ENCODE assay signal across 25 mouse cellular contexts in the genomic region with DNA sequence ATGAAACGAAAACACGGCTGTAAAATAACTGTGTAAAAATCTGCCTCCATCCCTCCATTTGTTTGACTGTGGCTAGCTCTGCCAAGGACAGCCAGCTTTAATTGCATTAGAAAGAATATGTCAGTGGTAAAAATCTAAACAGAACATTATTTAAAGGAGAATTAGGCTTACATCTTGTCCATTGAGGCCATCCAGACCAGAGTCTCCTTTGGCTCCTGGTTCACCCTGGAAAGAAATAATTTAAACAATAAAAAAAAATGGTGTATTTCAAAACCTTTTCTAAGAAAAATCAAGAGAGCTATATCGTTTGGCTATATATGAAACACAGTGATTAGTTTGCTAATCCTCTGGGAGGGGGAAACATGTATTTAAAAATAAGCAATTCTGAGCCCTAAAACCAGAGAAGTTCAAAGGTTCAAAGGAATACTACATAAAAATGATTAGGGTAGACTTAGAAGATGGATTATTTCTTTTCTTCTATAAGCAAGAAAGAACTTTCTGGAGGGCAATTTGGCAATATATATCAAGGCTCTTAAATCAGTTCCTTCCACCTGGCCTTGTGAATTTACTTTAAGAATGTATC.
DNase-seq lines count a peak whose midpoint lies in the region; ATAC-seq and TF ChIP-seq lines count a peak whose summit lies in the region.
"Had no signal": no experiment of that assay in that cellular context is flagged by ENCODE, and none has a peak within 500 bp of the region (broad histone marks: within the 10 kb centered on the region; RNA-seq: fewer than 3 reads in every experiment).

No protein-coding gene starts in this region.

- dilution Hi-C loops in CH12.LX (cut with MboI; ENCODE audit: extremely low pct_ligation_motif_present, extremely low pct_unique_long_range_greater_than_20kb, low sequenced_read_pairs): no loop called here

- TF ChIP-seq CTCF in CH12.LX (conservative IDR thresholded peaks at IDR 0.05 in 1 of 2, IDR thresholded peaks at IDR 0.05 in 1 of 2; ENCODE audit: low read depth in 2 of 2, low read length in 2 of 2): no peak

- in situ Hi-C loops in CH12.LX (cut with MboI; ENCODE audit: low pct_ligation_motif_present, low pct_unique_long_range_greater_than_20kb, low sequenced_read_pairs): no loop called here

- no peaks in the 10 kb centered on the region for H3K4me1 ChIP-seq in CH12.LX (ENCODE audit: control insufficient read depth in 1 of 2, insufficient read depth in 2 of 2)
- H3K4me1 ChIP-seq in stomach, embryonic 14.5 days (ENCODE audit: control insufficient read depth, insufficient read depth, low read length): peaks cover 3% of the 10 kb centered on the region; the same call in 1 of the 2 replicates
- H3K4me1 ChIP-seq in stomach, embryonic 16.5 days (ENCODE audit: control insufficient read depth, insufficient read depth, low read length): no peaks in the 10 kb centered on the region
- H3K4me1 ChIP-seq: embryonic facial prominence, embryonic 13.5 days; embryonic facial prominence, embryonic 15.5 days; forebrain, embryonic 10.5 days; forebrain, embryonic 12.5 days had no signal

- no peak overlapping the region for H3K27ac ChIP-seq in CH12.LX (ENCODE audit: insufficient read depth, low read depth)
- H3K27ac ChIP-seq in stomach, embryonic 14.5 days (ENCODE audit: low read length): no peak overlapping the region
- H3K27ac ChIP-seq in stomach, embryonic 16.5 days (ENCODE audit: low read length): no peak overlapping the region
- H3K27ac ChIP-seq: embryonic facial prominence, embryonic 13.5 days; embryonic facial prominence, embryonic 15.5 days; forebrain, embryonic 10.5 days; forebrain, embryonic 12.5 days had no signal

- no peak for TF ChIP-seq EP300 in CH12.LX (IDR thresholded peaks at IDR 0.05; ENCODE audit: low read length)

- peak; percentile 65; the same call in 1 of the 2 replicates for ATAC-seq in stomach, embryonic 14.5 days (ENCODE audit: insufficient number of reproducible peaks, insufficient read depth, low FRiP score, low read depth)
- ATAC-seq in stomach, embryonic 16.5 days (ENCODE audit: insufficient read depth, low FRiP score): peak; percentile 75
- ATAC-seq: activated CD4-positive, CD25-positive, alpha-beta regulatory T cell, adult 4 months; forebrain, embryonic 14.5 days; forebrain, embryonic 16.5 days; Patski had no signal

- H3K9ac ChIP-seq in CH12.LX (ENCODE audit: insufficient read depth, low read depth): no peak overlapping the region
- no peak overlapping the region for H3K9ac ChIP-seq in stomach, embryonic 14.5 days (replicated peaks; ENCODE audit: low read depth, low read length)
- no peak overlapping the region for H3K9ac ChIP-seq in stomach, embryonic 16.5 days (ENCODE audit: low read length)
- H3K9ac ChIP-seq: embryonic facial prominence, embryonic 13.5 days; embryonic facial prominence, embryonic 15.5 days; forebrain, embryonic 12.5 days had no signal

- no peak for TF ChIP-seq POLR2A in CH12.LX (IDR thresholded peaks at IDR 0.05; ENCODE audit: low read depth, low read length)

- peak overlapping the region; percentile 21; the same call in 1 of the 2 replicates for H3K4me2 ChIP-seq in CH12.LX (ENCODE audit: insufficient read depth, low read depth, poor library complexity, severe bottlenecking)
- H3K4me2 ChIP-seq in stomach, embryonic 14.5 days (replicated peaks; ENCODE audit: low read depth, low read length): no peak overlapping the region
- H3K4me2 ChIP-seq in stomach, embryonic 16.5 days (ENCODE audit: low read depth, low read length): no peak overlapping the region
- H3K4me2 ChIP-seq: embryonic facial prominence, embryonic 13.5 days; embryonic facial prominence, embryonic 15.5 days; forebrain, embryonic 12.5 days had no signal

- no peak overlapping the region for H3K4me3 ChIP-seq in CH12.LX (replicated peaks in 1 of 3; ENCODE audit: low read depth in 2 of 3, low read length in 2 of 3, poor library complexity in 1 of 3)
- no peak overlapping the region for H3K4me3 ChIP-seq in stomach, embryonic 14.5 days (ENCODE audit: low read depth, low read length)
- H3K4me3 ChIP-seq in stomach, embryonic 16.5 days (replicated peaks; ENCODE audit: low read length): no peak overlapping the region
- H3K4me3 ChIP-seq: embryonic facial prominence, embryonic 13.5 days; embryonic facial prominence, embryonic 15.5 days; erythroblast, embryonic 14.5 days; forebrain, embryonic 10.5 days; forebrain, embryonic 12.5 days had no signal

- no peaks in the 10 kb centered on the region for H3K79me2 ChIP-seq in CH12.LX (replicated peaks; ENCODE audit: control insufficient read depth, extremely low read depth, insufficient read depth, poor library complexity, severe bottlenecking)

- DNase-seq in CH12.LX (ENCODE audit: extremely low read depth): no peak
- no peak for DNase-seq in layer of hippocampus, adult 9-10 months (ENCODE audit: low spot score)
- DNase-seq in adrenal gland, adult 2 months: no peak
- DNase-seq in retina, embryonic 14.5 days (ENCODE audit: low spot score): no peak
- DNase-seq: adrenal gland, postnatal 10 days; adrenal gland, postnatal 25 days; cerebellum, adult 11 months; cerebellum, adult 18-20 months; cerebellum, adult 8-10 months; cerebellum, adult 9-11 months; cerebellum, postnatal 14 days; cerebellum, postnatal 36 days; embryo, embryonic 11 days had no signal

- no peaks in the 10 kb centered on the region for H3K9me3 ChIP-seq in CH12.LX (replicated peaks; ENCODE audit: low read length)
- H3K9me3 ChIP-seq in stomach, embryonic 14.5 days (ENCODE audit: control insufficient read depth, low read depth, low read length): no peaks in the 10 kb centered on the region
- no peaks in the 10 kb centered on the region for H3K9me3 ChIP-seq in stomach, embryonic 16.5 days (replicated peaks; ENCODE audit: control insufficient read depth, low read length)
- H3K9me3 ChIP-seq: embryonic facial prominence, embryonic 13.5 days; embryonic facial prominence, embryonic 15.5 days; forebrain, embryonic 10.5 days; forebrain, embryonic 12.5 days; G1E had no signal

- H3K36me3 ChIP-seq in CH12.LX (replicated peaks in 1 of 2; ENCODE audit: control insufficient read depth in 1 of 2, insufficient read depth in 1 of 2, low read length in 1 of 2): no peaks in the 10 kb centered on the region
- no peaks in the 10 kb centered on the region for H3K36me3 ChIP-seq in stomach, embryonic 14.5 days (ENCODE audit: control insufficient read depth, insufficient read depth, low read length)
- H3K36me3 ChIP-seq in stomach, embryonic 16.5 days (ENCODE audit: control insufficient read depth, insufficient read depth, low read length): no peaks in the 10 kb centered on the region
- H3K36me3 ChIP-seq: embryonic facial prominence, embryonic 13.5 days; embryonic facial prominence, embryonic 15.5 days; forebrain, embryonic 10.5 days; forebrain, embryonic 12.5 days; G1E had no signal

- TF ChIP-seq RAD21 in CH12.LX (IDR thresholded peaks at IDR 0.05; ENCODE audit: low read depth, low read length): no peak

- no peaks in the 10 kb centered on the region for H3K27me3 ChIP-seq in CH12.LX (replicated peaks)
- H3K27me3 ChIP-seq in stomach, embryonic 14.5 days (ENCODE audit: control insufficient read depth, insufficient read depth, low read length): no peaks in the 10 kb centered on the region
- no peaks in the 10 kb centered on the region for H3K27me3 ChIP-seq in stomach, embryonic 16.5 days (ENCODE audit: control insufficient read depth, insufficient read depth, low read length)
- H3K27me3 ChIP-seq: embryonic facial prominence, embryonic 13.5 days; embryonic facial prominence, embryonic 15.5 days; forebrain, embryonic 12.5 days; Patski had no signal

- whole genome bisulfite sequencing in stomach, embryonic 14.5 days: 43% methylated on average over 3 of the region's 3 CpGs
- WGBS in stomach, embryonic 16.5 days: 24% methylated on average over 3 of the region's 3 CpGs

TF ChIP-seq in CH12.LX, 34 proteins besides CTCF, POLR2A, EP300 and RAD21:
- TF ChIP-seq ZMIZ1 (IDR thresholded peaks at IDR 0.05; ENCODE audit: low read depth, low read length): no peak
- no peak for TF ChIP-seq TBP (conservative IDR thresholded peaks at IDR 0.05; ENCODE audit: low read depth, low read length)
- TF ChIP-seq KAT2A (IDR thresholded peaks at IDR 0.05; ENCODE audit: insufficient replicate concordance, low read length): no peak
- TF ChIP-seq GABPA (IDR thresholded peaks at IDR 0.05; ENCODE audit: insufficient replicate concordance, low read depth, low read length): no peak
- TF ChIP-seq CHD1 (IDR thresholded peaks at IDR 0.05; ENCODE audit: low read depth, low read length): no peak
- no peak for TF ChIP-seq USF1 (IDR thresholded peaks at IDR 0.05; ENCODE audit: low read depth, low read length)
- TF ChIP-seq ELF1 (IDR thresholded peaks at IDR 0.05; ENCODE audit: low read depth, low read length): no peak
- TF ChIP-seq JUND (conservative IDR thresholded peaks at IDR 0.05; ENCODE audit: low read depth, low read length): no peak
- TF ChIP-seq NRF1 (IDR thresholded peaks at IDR 0.05; ENCODE audit: low read depth, low read length): no peak
- no peak for TF ChIP-seq ZKSCAN1 (IDR thresholded peaks at IDR 0.05; ENCODE audit: borderline replicate concordance, low read depth, low read length)
